Mouse (Mus musculus) C2C12 (cell line): Measurements from ENCODE around the gene Gm10073. TPM values are rescaled to one million over a fixed set of nuclear protein-coding genes. Genes with fewer than 3 reads are reported as not detected.
A peak's percentile ranks its signal among the peaks of the same experiment; 100 is the strongest.

Experiments used
- H3K27me3 ChIP-seq: one replicate; pipeline ENCODE4 v1.6.1; 2011; ENCODE audit not compliant: control insufficient read depth, insufficient read depth, insufficient read length
- H3K36me3 ChIP-seq: one replicate; pipeline ENCODE4 v1.6.1; 2011; ENCODE audit not compliant: control insufficient read depth, insufficient read depth
- H3K4me3 ChIP-seq: one replicate; pipeline ENCODE4 v1.5.1; 2011; ENCODE audit warnings: mild to moderate bottlenecking, control low read depth; ENCODE audit not compliant: poor library complexity, insufficient read depth, severe bottlenecking
- H3K79me2 ChIP-seq: one replicate; pipeline ENCODE4 v1.6.1; 2011; ENCODE audit not compliant: control insufficient read depth, insufficient read depth
- H3K79me3 ChIP-seq: one replicate; pipeline ENCODE4 v1.6.1; 2011; ENCODE audit warnings: low read depth, control low read depth
- H3ac ChIP-seq: one replicate; pipeline ENCODE3; 2011; ENCODE audit warnings: low read depth; ENCODE audit not compliant: control insufficient read depth, insufficient read length
- CEBPB ChIP-seq: IDR thresholded peaks from one replicate; pipeline ENCODE4 v1.6.1; 2011; ENCODE audit warnings: low read depth, mild to moderate bottlenecking, control low read depth, moderate library complexity
- CTCF ChIP-seq: IDR thresholded peaks from one replicate; pipeline ENCODE4 v1.5.1; 2011; ENCODE audit not compliant: control insufficient read depth, insufficient read depth, insufficient read length
- FOSL1 ChIP-seq: IDR thresholded peaks from one replicate; pipeline ENCODE4 v1.8.0; 2011; ENCODE audit warnings: mild to moderate bottlenecking, low read length; ENCODE audit not compliant: poor library complexity, insufficient read depth, severe bottlenecking
- MAX ChIP-seq: IDR thresholded peaks from one replicate; pipeline ENCODE4 v1.6.1; 2011; ENCODE audit warnings: mild to moderate bottlenecking, control low read depth
- MYOD1 ChIP-seq: IDR thresholded peaks from one replicate; pipeline ENCODE4 v1.6.1; 2011; ENCODE audit warnings: low read depth; ENCODE audit not compliant: control insufficient read depth, insufficient read length
- MYOG ChIP-seq: IDR thresholded peaks from one replicate; pipeline ENCODE4 v1.6.1; 2011; ENCODE audit not compliant: control insufficient read depth, insufficient read length; ENCODE audit errors: extremely low read depth
- USF1 ChIP-seq: IDR thresholded peaks from one replicate; pipeline ENCODE4 v1.6.1; 2011; ENCODE audit warnings: low read depth, mild to moderate bottlenecking, control low read depth, moderate library complexity
- polyA plus RNA-seq: library from polyadenylated mRNA; unstranded; fragments of >200 nt; fragmentation: generic; extraction: Trizol; gene quantifications from one replicate; pipeline ENCODE4 v1.2.1, GENCODE M21; 2012; ENCODE audit warnings: missing spikeins

Gm10073 gene
- polyA plus RNA-seq, 1 experiment: 107 TPM

- Histone ChIP-seq H3K79me3 (no peaks in the 10 kb centered on the region), H3K4me3 (no peak overlapping the region), H3K36me3 (no peaks in the 10 kb centered on the region), H3K27me3 (no peaks in the 10 kb centered on the region), H3ac (no peak overlapping the region), H3K79me2 (no peaks in the 10 kb centered on the region)
- no peak for TF ChIP-seq MYOD1
- TF ChIP-seq MYOG: no peak
- TF ChIP-seq CEBPB: no peak
- no peak for TF ChIP-seq USF1
- TF ChIP-seq MAX: no peak
- TF ChIP-seq FOSL1: no peak
- no peak for TF ChIP-seq CTCF
These were observed 43.9 kb upstream of the Gm10073 start for GRCm38 (mm10) chr8:106617196-106617595.

DNA sequence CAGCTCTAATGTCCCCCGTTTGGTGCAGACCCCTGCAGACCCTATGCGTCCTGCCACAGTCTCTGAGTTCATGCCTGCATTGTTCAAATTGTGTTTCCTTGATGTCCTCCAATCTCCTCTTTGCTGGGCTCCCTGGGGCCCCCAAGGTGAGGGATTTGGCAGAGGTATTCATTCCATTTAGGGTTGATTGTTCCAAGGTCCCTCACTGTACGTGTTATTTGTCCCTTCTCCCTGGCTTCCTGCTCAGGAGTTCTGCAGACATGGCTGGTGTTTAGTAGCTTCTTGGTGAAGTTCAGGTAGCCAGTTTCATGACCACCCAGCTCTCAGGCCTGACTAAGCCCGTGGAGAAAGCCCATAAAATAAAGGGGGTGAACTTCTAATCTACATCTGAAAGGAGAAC is 43.4 kb upstream of the Gm10073 start:
- Histone ChIP-seq H3ac (no peak overlapping the region), H3K4me3 (no peak overlapping the region)
- no peak for TF ChIP-seq FOSL1
- TF ChIP-seq MYOG: no peak
- no peak for TF ChIP-seq MAX
- TF ChIP-seq CTCF: no peak
- no peak for TF ChIP-seq USF1

GRCm38 (mm10) chr8:106615661-106616299 is 42.5 kb upstream of the Gm10073 start:
- no peaks in the 10 kb centered on the region for H3K79me3 ChIP-seq

More for the DNA sequence above, 43.4 kb upstream of the Gm10073 start:
- Histone ChIP-seq H3K36me3 (no peaks in the 10 kb centered on the region), H3K79me2 (no peaks in the 10 kb centered on the region), H3K79me3 (no peaks in the 10 kb centered on the region), H3K27me3 (no peaks in the 10 kb centered on the region)

GRCm38 (mm10) chr8:106614704-106615103 is 41.4 kb upstream of the Gm10073 start:
- Histone ChIP-seq H3K27me3 (no peaks in the 10 kb centered on the region), H3K79me2 (no peaks in the 10 kb centered on the region), H3K79me3 (no peaks in the 10 kb centered on the region), H3K4me3 (no peak overlapping the region), H3ac (no peak overlapping the region), H3K36me3 (no peaks in the 10 kb centered on the region)
- TF ChIP-seq MAX: peak; percentile 38
- TF ChIP-seq MYOG: no peak
- peak; percentile 29 for TF ChIP-seq MYOD1
- no peak for TF ChIP-seq FOSL1
- TF ChIP-seq CEBPB: no peak
- TF ChIP-seq USF1: no peak
- no peak for TF ChIP-seq CTCF

More at GRCm38 (mm10) chr8:106615661-106616299, 42.5 kb upstream of the Gm10073 start:
- no peak overlapping the region for H3K4me3 ChIP-seq
- no peaks in the 10 kb centered on the region for H3K36me3 ChIP-seq
- no peaks in the 10 kb centered on the region for H3K79me2 ChIP-seq
- TF ChIP-seq USF1 (no peak), CTCF (no peak), MAX (no peak), MYOD1 (no peak), CEBPB (no peak), MYOG (no peak), FOSL1 (no peak)
- H3ac ChIP-seq: no peak overlapping the region
- no peaks in the 10 kb centered on the region for H3K27me3 ChIP-seq

DNA sequence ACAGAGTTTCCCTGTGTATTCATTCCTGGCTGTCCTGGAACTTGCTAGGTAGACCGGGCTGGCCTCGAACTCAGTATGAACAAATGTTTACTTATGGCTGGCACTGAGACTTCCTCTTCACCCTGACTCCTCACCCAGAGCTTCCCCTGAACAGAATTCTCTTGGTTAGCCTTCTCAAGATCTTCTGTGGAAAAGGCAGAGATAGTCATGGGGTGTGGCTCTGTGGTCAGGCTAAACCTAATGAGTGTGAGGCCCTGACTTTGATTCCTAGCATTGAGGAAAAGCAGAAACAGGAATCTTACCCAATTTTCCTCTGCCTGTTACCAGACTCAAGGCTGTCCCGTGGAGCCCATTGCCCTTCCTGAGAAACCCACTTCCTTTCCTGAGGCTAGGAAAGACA is 38.8 kb upstream of the Gm10073 start:
- H3K79me2 ChIP-seq: no peaks in the 10 kb centered on the region
- H3K36me3 ChIP-seq: no peaks in the 10 kb centered on the region
- TF ChIP-seq MYOG (no peak), USF1 (no peak), MAX (no peak), CTCF (no peak)
- no peaks in the 10 kb centered on the region for H3K79me3 ChIP-seq
- no peak overlapping the region for H3ac ChIP-seq
- no peaks in the 10 kb centered on the region for H3K27me3 ChIP-seq
- H3K4me3 ChIP-seq: no peak overlapping the region
